Mouse (Mus musculus): ENCODE measurements around the gene Cryzl1.

Gene Cryzl1

DNA sequence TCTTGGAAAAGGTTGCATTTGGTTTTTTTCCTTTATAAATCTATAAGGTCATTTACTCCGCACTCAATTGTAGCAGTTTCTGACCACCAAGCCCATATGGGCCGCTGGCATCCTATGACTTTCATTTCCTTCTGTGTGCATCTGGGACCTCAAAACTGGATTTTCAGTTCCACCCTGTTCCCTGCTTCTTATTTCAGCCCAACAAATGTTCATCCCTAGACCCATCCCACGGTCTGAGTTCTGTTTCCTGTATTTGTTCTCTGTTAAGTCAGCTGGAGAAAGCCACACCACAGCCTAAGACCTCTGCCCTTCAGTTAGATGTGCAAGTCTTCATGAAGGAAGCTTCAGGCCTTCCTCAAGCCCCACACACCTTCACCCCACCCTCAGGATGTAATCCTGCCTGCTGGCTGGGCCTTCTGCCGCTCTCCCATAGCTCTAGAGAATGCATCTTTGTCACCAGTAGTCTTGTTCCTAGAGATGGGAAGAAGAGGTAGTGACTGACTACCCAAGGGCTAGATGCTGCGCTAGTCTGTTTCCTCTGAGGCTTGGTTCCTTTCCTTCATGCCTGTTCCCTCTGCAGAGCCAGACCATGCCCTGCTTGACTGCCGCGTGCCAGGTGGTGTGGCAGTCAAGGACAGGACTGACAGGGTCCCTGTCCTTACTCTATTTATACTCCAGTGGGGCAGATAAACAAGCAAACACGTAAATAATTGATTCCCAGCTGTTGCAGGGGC lies 11.6 kb upstream of the Cryzl1 start:
- DNase-seq (ENCODE audit: low spot score): no peak

DNA sequence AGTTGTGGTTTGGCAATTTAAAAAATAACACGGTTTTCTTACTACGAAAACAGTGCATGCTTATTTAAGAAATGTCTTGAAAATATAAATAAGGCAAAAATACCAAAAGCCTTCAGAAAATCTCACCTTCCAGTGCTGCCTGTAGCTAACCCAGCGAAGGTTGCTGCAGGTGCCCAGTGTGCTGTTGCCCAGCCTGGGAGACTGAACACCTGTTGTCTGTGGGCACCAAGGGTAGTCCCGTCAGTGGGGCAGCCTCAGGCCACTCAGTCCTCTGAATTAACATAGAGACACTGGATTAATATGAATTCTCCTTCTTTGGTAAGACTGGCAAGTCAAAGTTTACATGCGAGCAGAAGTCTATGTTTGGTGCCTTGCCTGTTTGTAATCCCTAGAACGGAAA lies 9.7 kb upstream of the Cryzl1 start:
- DNase-seq (ENCODE audit: low spot score): no peak

DNA sequence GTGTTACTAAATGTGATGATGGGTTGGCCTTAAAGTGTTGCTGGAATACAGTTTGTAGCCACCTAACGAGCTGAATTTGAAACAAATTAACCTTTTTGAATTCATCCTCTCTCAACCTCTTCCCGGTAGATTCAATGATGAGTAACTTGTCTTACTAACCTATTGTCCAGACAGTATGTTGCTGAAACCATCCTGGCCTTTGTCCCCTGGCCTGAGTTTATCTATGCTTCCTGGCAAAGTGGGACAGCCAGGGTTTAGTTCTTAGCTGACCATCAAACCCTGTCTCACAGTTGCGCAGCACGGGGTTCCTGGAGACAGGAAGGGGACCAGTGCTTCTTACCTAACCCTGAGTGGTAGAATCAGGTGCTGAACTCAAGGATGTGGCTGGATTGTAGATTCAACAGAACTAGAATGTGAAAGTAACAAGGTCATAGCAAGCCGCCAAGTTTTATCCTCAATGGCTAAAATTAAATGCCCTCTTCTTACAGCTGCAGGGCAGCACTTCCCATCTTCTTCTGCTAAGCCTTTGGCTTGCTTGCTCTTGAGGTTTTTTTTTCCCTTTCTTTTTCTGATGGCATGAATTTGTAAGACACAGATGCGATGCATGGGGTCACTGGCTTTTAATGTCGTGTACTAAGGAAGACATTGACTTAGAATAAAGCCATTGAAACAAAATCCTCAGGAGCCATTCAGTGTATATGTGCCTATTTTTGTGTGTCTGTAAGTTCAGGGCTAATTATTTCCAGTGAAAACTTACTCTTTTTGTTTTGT lies 7.5 kb upstream of the Cryzl1 start:
- no peak for DNase-seq (ENCODE audit: low spot score)

GRCm38 (mm10) chr16:91734771-91735170 lies 6.0 kb upstream of the Cryzl1 start:
- DNase-seq (ENCODE audit: low spot score): peak; percentile 83

DNA sequence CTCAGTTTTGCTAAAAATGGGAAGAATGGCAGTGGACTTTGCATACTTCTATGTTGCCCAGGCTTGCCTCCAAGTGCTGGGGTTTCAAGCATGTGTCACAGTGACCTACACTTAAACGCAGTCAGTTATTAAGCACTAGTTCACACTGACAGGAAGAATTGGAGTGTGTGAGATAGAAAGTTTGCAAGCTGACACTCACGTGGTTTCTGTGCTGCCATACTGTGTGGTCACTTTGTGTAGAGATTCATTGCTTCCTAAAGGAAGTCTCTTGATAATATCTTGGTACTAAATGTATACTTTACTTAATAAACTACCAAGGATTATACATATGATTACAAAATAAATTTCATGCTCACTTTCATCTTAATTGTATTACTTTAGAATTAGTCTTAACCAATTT lies 4.0 kb upstream of the Cryzl1 start:
- DNase-seq (ENCODE audit: low spot score): no peak

GRCm38 (mm10) chr16:91730446-91730845 lies 1.7 kb upstream of the Cryzl1 start:
- DNase-seq (ENCODE audit: low spot score): peak; percentile 48

GRCm38 (mm10) chr16:91729821-91730441 lies 1.2 kb upstream of the Cryzl1 start:
- DNase-seq (ENCODE audit: low spot score): peak; percentile 54

GRCm38 (mm10) chr16:91729066-91729482 lies 299 bp upstream of the Cryzl1 start, which contains the start of gene Itsn1:
Gene Itsn1, plus strand, starts transcription at chr16:91729281.
- DNase-seq (ENCODE audit: low spot score): peak; percentile 99

DNA sequence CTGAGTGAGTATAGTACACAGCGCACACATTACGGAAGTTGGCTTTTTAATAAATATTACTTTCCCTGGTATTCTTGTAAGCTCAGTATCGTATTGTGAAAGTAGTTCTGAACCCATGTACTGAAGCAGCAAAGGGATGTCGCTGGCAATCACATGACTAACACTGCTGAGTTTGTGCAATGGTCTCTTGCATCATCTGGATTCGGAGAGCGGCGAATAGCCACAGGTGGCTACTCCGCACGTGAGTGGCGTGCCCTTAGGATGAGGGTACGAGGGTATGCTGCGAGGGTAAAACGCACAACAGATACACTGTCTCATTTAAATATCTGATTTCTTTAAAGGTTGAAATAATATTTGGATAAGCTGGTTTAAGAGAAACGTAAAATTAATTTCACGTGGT lies 1.3 kb downstream of the Cryzl1 start:
- peak; percentile 85 for DNase-seq (ENCODE audit: low spot score)

DNA sequence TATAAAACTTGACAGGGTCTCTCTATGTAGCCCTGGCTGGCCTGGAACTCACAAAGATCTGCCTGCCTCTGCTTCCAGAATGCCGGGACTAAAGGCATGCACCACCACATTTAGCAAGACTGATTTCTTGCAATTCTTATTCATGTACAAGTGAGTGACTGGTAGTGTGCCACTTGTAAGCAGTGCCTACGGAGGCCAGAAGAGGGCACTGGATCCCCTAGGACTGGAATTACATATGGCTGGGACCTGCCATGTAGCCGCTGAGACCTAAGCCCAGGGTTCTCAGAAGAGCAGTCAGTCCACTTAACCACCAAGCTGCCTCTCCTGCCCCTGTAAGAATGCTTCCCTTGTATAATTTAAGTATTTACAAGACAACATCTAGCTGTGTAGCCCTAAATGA lies 4.5 kb downstream of the Cryzl1 start:
- DNase-seq (ENCODE audit: low spot score): peak; percentile 61

DNA sequence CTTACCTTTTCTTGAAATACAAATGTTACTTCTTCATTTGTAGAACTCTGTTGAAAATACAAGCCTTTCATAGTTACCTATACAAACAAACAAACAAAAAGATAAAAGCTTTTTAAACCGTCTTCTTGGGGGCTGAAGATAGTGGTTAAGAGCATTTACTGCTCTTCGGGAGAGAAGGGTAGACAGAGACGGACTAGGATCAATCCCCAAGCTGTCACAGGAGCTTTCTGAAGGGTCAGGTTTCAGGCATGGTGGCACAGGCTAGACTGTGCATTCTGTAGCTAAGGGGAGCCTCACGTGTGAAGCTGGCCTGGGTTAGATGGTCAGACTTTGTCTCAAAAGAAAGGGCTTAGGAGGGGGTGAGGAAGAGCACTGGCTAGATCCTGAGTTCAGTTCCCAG lies 11.4 kb downstream of the Cryzl1 start:
- no peak for DNase-seq (ENCODE audit: low spot score)

GRCm38 (mm10) chr16:91716927-91717349 lies 11.8 kb downstream of the Cryzl1 start:
- DNase-seq (ENCODE audit: low spot score): no peak

GRCm38 (mm10) chr16:91710241-91710640 lies 18.5 kb downstream of the Cryzl1 start:
- DNase-seq (ENCODE audit: low spot score): no peak

DNA sequence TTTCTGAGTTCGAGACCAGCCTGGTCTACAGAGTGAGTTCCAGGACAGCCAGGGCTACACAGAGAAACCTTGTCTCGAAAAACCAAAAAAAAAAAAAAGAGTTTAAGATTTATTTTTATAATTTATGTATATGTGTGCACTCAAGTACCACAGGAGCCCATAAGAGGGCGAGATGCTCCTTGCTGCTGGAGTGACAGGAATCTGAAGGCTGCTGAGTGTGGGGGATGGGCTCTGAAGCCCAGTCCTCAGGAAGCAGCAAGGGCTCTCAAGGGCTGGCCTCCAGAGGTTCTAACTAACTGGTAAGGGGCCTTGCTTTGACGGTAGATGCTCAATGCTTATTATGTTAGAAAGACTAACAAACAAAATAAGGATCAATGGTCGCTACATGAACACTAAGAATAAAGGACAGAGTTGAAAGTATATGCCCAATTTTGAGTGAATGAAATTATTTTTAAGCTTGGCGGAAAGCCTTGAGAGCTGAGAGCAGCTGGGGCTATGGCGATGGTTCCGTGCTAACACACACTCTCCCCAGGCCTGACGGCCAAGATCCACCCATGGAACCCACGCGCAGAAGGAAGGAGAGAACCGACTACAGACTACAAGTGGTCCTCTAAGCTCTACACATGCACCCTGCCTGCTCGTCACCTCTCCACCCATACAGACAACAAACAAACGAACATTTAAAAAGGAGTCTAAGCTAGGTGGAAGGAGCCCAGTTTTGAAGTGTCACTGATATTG lies 24.0 kb downstream of the Cryzl1 start:
- DNase-seq (ENCODE audit: low spot score): no peak

DNA sequence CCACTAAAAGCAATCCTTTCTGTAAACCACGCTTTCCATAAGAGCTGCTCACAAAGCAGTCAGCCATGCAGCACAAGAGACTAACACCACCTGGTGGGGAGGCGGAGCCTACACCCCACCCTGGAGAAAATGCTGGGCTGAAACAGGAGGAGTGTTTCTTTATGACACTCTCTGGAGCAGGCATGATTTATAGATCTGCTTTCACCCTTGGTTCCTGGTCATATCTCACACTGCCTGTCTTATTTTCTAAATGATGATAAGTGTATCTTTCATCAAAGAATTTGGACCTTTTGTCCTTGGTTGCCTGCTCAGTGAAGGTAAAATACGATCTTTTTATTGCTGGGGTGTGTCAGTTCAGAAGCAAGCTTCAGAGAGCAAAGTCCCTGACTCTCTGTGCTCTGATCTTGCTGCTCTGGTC lies 26.0 kb downstream of the Cryzl1 start:
- DNase-seq (ENCODE audit: low spot score): no peak

GRCm38 (mm10) chr16:91701908-91702307 lies 26.9 kb downstream of the Cryzl1 start:
- no peak for DNase-seq (ENCODE audit: low spot score)

DNA sequence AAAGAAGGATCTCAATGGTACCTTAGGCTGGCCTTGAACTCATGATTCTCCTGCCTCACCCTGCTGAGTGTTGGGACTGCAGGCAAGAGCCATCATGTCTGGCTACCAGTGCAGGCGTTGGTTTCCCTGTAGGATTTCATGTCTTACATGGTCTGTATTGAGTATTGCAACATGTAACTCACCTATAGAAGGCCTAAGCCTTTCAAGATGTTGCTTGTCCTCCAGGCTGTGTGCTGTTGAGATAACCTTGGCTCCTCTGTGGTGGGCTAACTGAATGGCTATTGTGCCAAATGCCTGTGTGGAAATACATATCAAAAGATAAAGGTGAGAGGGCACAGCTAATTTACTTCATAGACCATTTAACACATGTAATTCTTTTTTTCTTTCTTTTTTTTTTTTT lies 29.8 kb downstream of the Cryzl1 start:
- DNase-seq (ENCODE audit: low spot score): no peak

DNA sequence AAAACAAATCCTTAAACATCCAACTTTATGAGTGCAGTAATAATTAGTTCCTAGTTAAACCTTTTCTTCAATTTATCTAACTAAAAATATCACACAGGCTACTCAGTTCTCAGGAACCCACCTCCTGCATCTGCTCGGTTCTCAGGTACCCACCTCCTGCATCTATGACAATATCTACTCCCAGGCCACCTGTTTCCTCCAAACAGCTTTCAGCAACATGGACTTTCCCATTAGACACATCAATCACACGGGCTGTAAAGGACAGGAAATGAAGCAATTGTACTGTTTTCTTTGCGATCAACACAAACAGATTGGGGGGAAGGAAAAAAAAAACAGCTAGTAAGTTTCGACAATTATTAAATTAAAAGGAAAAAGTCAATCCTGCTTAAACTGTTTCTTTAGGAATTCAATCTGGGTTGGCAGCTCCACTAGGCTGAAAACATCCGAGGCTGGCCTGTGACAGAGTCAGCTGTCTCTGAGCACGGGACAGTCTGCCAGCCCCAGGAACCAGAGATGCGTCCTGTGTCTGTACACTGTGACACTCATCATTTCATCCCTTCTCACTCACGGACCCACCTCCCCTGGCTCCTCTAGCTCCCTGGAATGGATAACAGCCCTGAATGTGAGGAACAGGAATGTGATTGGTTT lies 33.5 kb downstream of the Cryzl1 start:
- no peak for DNase-seq (ENCODE audit: low spot score)

GRCm38 (mm10) chr16:91694455-91695084 lies 34.2 kb downstream of the Cryzl1 start:
- peak; percentile 84 for DNase-seq (ENCODE audit: low spot score)

DNA sequence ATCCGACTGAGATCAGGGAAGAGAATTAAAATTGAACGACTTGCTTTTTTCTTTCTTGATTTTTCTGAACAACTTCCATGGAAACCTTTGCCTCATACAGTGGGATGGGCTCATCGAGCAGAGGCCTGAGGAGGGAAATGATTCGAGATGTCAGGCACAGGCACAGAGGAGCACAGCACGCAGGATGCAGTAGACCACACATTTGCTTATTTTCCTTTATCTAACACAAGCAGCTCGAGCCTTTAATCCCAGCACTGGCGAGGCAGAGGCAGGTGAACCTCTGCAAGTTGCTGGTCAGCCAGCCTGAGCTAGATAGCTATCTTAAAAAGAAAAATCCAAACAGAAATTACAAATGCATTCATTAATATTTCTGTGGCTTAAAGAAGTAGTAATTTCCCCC lies 39.0 kb downstream of the Cryzl1 start:
- DNase-seq (ENCODE audit: low spot score): no peak

GRCm38 (mm10) chr16:91688619-91689334 lies 40.0 kb downstream of the Cryzl1 start, which contains the start of gene Donson:
Gene Donson, minus strand, starts transcription at chr16:91688770.
- peak; percentile 92 for DNase-seq (ENCODE audit: low spot score)
